Mouse (Mus musculus) forebrain, postnatal 0 days (tissue): ENCODE data around the gene Tmem135. TPM values are rescaled to one million over a fixed set of nuclear protein-coding genes. Genes with fewer than 3 reads are reported as not detected.

Experiments
- ATAC-seq: fragments of 200-750 bp; cut with Nextera tagmentation; 2 replicates; pipeline ENCODE4 v1.8.0; 2017; ENCODE audit warnings: mild to moderate bottlenecking, moderate library complexity
- DNase-seq: peaks from one replicate; pipeline ENCODE4 v3.0.0-alpha.2; 2015
- H3K27ac ChIP-seq: fragments of 300-500 bp; sonication (generic); 2 replicates; pipeline ENCODE4 v1.5.1; 2014; ENCODE audit warnings: low read depth, mild to moderate bottlenecking, antibody characterized with exemption, low read length, moderate library complexity, mixed read lengths
- H3K27me3 ChIP-seq: fragments of 300-500 bp; sonication (generic); 2 replicates; pipeline ENCODE4 v1.6.1; 2014; ENCODE audit warnings: mild to moderate bottlenecking, low read length, mixed read lengths; ENCODE audit not compliant: insufficient read depth
- H3K36me3 ChIP-seq: fragments of 300-500 bp; sonication (generic); 2 replicates; pipeline ENCODE4 v1.6.1; 2014; ENCODE audit warnings: mild to moderate bottlenecking, moderate library complexity; ENCODE audit not compliant: insufficient read depth
- H3K4me1 ChIP-seq: fragments of 300-500 bp; sonication (generic); 2 replicates; pipeline ENCODE4 v1.6.1; 2014; ENCODE audit warnings: antibody characterized with exemption; ENCODE audit not compliant: insufficient read depth
- H3K4me2 ChIP-seq: fragments of 300-500 bp; sonication (generic); 2 replicates; pipeline ENCODE4 v1.6.1; 2014; ENCODE audit warnings: low read depth, mild to moderate bottlenecking, moderate library complexity
- H3K4me3 ChIP-seq: fragments of 300-500 bp; sonication (generic); 2 replicates; pipeline ENCODE4 v1.5.1; 2014; ENCODE audit warnings: low read depth, low read length, mixed read lengths
- H3K9ac ChIP-seq: fragments of 300-500 bp; sonication (generic); 2 replicates; pipeline ENCODE4 v1.6.1; 2014; ENCODE audit warnings: mild to moderate bottlenecking
- H3K9me3 ChIP-seq: fragments of 300-500 bp; sonication (generic); 2 replicates; pipeline ENCODE4 v1.6.1; 2016; ENCODE audit warnings: low read length
- CTCF ChIP-seq: sonication (generic); IDR thresholded peaks from 2 replicates; pipeline ENCODE4 v1.5.1; 2016; ENCODE audit warnings: antibody characterized with exemption, control low read depth, low read depth
- WGBS: fragments of 180-500 bp; shearing (Covaris S2); extraction: QIAGEN DNeasy Blood & Tissue Kit; methylation state at CpG from one replicate; pipeline ENCODE4 v1.1.7; 2014; 5-methylcytosine and 5-hydroxymethylcytosine counted together
- polyA plus RNA-seq: library from polyadenylated mRNA; unstranded; fragments of >200 nt; fragmentation: Nextera tagmentation; extraction: Ambion mirVana; gene quantifications from 2 replicates; pipeline ENCODE4 v1.2.1, GENCODE M21; 2015
- total RNA-seq: library from RNA; depleted of rRNA; stranded (reverse); fragments of >200 nt; gene quantifications from 2 replicates; pipeline ENCODE4 v1.2.3, GENCODE M21; 2014; rRNA removed

Gene Tmem135
- 19.2 and 23.2 TPM in 2 replicates for total RNA-seq
- 20.0 and 27.9 TPM in 2 replicates for polyA plus RNA-seq

GRCm38 (mm10) chr7:89404081-89404733, at the start of gene Tmem135, which contains the start of gene Fzd4:
Gene Tmem135, minus strand, starts transcription at chr7:89404222.
Gene Fzd4, plus strand, starts transcription at chr7:89404355.
- H3K4me2 ChIP-seq: peak within 1 kb of the TSS; percentile 98
- H3K9me3 ChIP-seq: no peaks in the 10 kb centered on the region
- H3K9ac ChIP-seq: peak within 1 kb of the TSS; percentile 75
- H3K36me3 ChIP-seq: no peaks in the 10 kb centered on the region
- WGBS: 2% methylated on average over 60 of the region's 62 CpGs
- TF ChIP-seq CTCF: peak; percentile 28; the same call in 1 of the 2 replicates
- DNase-seq (peak; percentile 90), ATAC-seq (peak; percentile 95)
- H3K27ac ChIP-seq: peak within 1 kb of the TSS; percentile 78
- peak within 1 kb of the TSS; percentile 75 for H3K4me3 ChIP-seq
- H3K27me3 ChIP-seq: no peaks in the 10 kb centered on the region; the same call in 1 of the 2 replicates
- no peaks in the 10 kb centered on the region for H3K4me1 ChIP-seq

GRCm38 (mm10) chr7:89450312-89450711, 46.3 kb upstream of the Tmem135 start:
- no peak for ATAC-seq
- DNase-seq: no peak
- no peak overlapping the region for H3K27ac ChIP-seq
- no peaks in the 10 kb centered on the region for H3K9me3 ChIP-seq
- no peak overlapping the region for H3K4me3 ChIP-seq
- no peaks in the 10 kb centered on the region for H3K4me1 ChIP-seq
- no peaks in the 10 kb centered on the region for H3K27me3 ChIP-seq
- H3K4me2 ChIP-seq: no peak overlapping the region
- 55% methylated on average over 2 of the region's 2 CpGs for WGBS
- no peak for TF ChIP-seq CTCF
- H3K36me3 ChIP-seq: no peaks in the 10 kb centered on the region
- no peak overlapping the region for H3K9ac ChIP-seq

GRCm38 (mm10) chr7:89445137-89445536, 41.1 kb upstream of the Tmem135 start:
- 85% methylated on average over 4 of the region's 4 CpGs for WGBS

GRCm38 (mm10) chr7:89442242-89442641, 38.2 kb upstream of the Tmem135 start:
- H3K27me3 ChIP-seq: no peaks in the 10 kb centered on the region
- no peak overlapping the region for H3K4me2 ChIP-seq
- WGBS: 48% methylated on average over 4 of the region's 4 CpGs
- DNase-seq: no peak
- ATAC-seq: no peak
- no peak overlapping the region for H3K4me3 ChIP-seq
- no peak for TF ChIP-seq CTCF
- no peaks in the 10 kb centered on the region for H3K9me3 ChIP-seq
- no peaks in the 10 kb centered on the region for H3K36me3 ChIP-seq
- H3K27ac ChIP-seq: no peak overlapping the region
- no peak overlapping the region for H3K9ac ChIP-seq
- no peaks in the 10 kb centered on the region for H3K4me1 ChIP-seq

More at GRCm38 (mm10) chr7:89445137-89445536, 41.1 kb upstream of the Tmem135 start:
- Histone ChIP-seq H3K9ac (no peak overlapping the region), H3K27me3 (no peaks in the 10 kb centered on the region), H3K9me3 (no peaks in the 10 kb centered on the region), H3K4me3 (no peak overlapping the region), H3K27ac (no peak overlapping the region), H3K4me2 (no peak overlapping the region), H3K4me1 (no peaks in the 10 kb centered on the region), H3K36me3 (no peaks in the 10 kb centered on the region)
- DNase-seq (no peak), ATAC-seq (no peak)
- no peak for TF ChIP-seq CTCF

- 74% methylated on average over 7 of the region's 7 CpGs for WGBS
- Histone ChIP-seq H3K4me1 (no peaks in the 10 kb centered on the region), H3K9ac (no peak overlapping the region), H3K9me3 (no peaks in the 10 kb centered on the region), H3K36me3 (no peaks in the 10 kb centered on the region), H3K27ac (no peak overlapping the region), H3K27me3 (no peaks in the 10 kb centered on the region), H3K4me2 (no peak overlapping the region), H3K4me3 (no peak overlapping the region)
- no peak for ATAC-seq
- no peak for TF ChIP-seq CTCF
- DNase-seq: no peak
Observed at GRCm38 (mm10) chr7:89441291-89441690, 37.3 kb upstream of the Tmem135 start.

DNA sequence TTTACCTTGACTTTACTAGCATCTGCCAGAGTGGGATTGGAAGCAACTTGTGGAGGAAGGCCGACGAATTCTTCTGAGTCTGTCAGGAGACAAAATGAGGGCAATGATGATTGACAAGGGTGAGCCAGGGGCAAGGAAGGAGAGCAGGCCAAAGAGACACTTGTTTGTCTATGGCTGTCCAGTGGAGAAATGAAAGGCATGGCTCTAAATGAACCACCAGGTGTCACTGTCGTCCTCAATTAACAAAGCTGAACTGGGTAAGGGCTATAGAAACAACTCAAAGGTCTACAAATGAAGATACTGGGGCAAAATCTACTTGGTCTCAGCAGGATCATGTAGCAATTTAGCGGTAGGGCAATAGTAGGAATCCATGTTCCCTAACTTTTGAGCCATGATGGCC, 33.6 kb upstream of the Tmem135 start:
- Histone ChIP-seq H3K4me2 (no peak overlapping the region), H3K27me3 (no peaks in the 10 kb centered on the region), H3K36me3 (no peaks in the 10 kb centered on the region), H3K9ac (no peak overlapping the region), H3K4me3 (no peak overlapping the region), H3K27ac (no peak overlapping the region), H3K4me1 (no peaks in the 10 kb centered on the region), H3K9me3 (no peaks in the 10 kb centered on the region)
- ATAC-seq (no peak), DNase-seq (peak; percentile 27)
- TF ChIP-seq CTCF: peak; percentile 68
- WGBS: 53% methylated on average over 4 of the region's 4 CpGs

DNA sequence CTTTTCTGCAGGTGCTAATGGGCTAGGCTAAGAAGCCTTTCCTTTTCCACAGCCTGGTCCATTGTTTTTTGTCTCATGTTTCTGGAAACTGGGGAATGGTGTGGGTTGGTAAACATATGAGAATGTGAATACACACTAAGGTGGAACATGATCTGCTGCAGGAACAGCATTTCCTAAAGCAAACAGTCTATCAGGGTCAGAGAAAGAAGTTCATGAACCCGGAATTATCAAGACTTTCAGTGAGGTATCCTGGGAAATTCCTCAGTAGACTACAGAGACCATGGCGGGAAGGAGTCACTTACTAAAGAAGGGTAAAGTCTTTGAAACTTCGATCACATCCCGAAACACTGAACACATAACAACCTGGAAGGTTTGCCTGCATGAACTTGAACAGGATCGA, 32.4 kb upstream of the Tmem135 start:
- no peak for TF ChIP-seq CTCF
- H3K4me3 ChIP-seq: no peak overlapping the region
- ATAC-seq (no peak), DNase-seq (no peak)
- no peaks in the 10 kb centered on the region for H3K4me1 ChIP-seq
- H3K9ac ChIP-seq: no peak overlapping the region
- no peak overlapping the region for H3K27ac ChIP-seq
- H3K4me2 ChIP-seq: no peak overlapping the region
- H3K27me3 ChIP-seq: no peaks in the 10 kb centered on the region
- 90% methylated on average over 5 of the region's 5 CpGs for WGBS
- H3K9me3 ChIP-seq: no peaks in the 10 kb centered on the region
- no peaks in the 10 kb centered on the region for H3K36me3 ChIP-seq
